Mouse (Mus musculus) thymus, adult 2 months (tissue): ENCODE data around the gene Prr23a3. TPM values are rescaled to one million over a fixed set of nuclear protein-coding genes. Genes with fewer than 3 reads are reported as not detected.

Experiments used
- DNase-seq: peaks from one replicate; pipeline ENCODE4 v3.0.0; 2021
- H3K27ac ChIP-seq: fragments of 200-500 bp; 2 replicates; pipeline ENCODE4 v1.5.1; 2012; ENCODE audit warnings: low read length, control low read depth; ENCODE audit not compliant: control insufficient read depth, insufficient read depth
- H3K27me3 ChIP-seq: fragments of 200-500 bp; 2 replicates; pipeline ENCODE4 v1.6.1; 2012; ENCODE audit warnings: mild to moderate bottlenecking, low read length, moderate library complexity, mixed read lengths; ENCODE audit not compliant: control insufficient read depth, insufficient read depth
- H3K36me3 ChIP-seq: fragments of 200-500 bp; 2 replicates; pipeline ENCODE4 v1.6.1; 2012; ENCODE audit warnings: mild to moderate bottlenecking, low read length, moderate library complexity; ENCODE audit not compliant: control insufficient read depth, insufficient read depth
- H3K4me1 ChIP-seq: fragments of 200-500 bp; replicated peaks from 2 replicates; pipeline ENCODE4 v1.6.1; 2012; ENCODE audit warnings: low read length; ENCODE audit not compliant: control insufficient read depth, insufficient read depth
- H3K4me3 ChIP-seq: fragments of 200-500 bp; 2 replicates; pipeline ENCODE4 v1.5.1; 2012; ENCODE audit warnings: mild to moderate bottlenecking, low read length, control low read depth, moderate library complexity; ENCODE audit not compliant: control insufficient read depth, insufficient read depth
- CTCF ChIP-seq: fragments of 200-500 bp; IDR thresholded peaks from 2 replicates; pipeline ENCODE4 v1.5.1; 2012; ENCODE audit warnings: mild to moderate bottlenecking, control low read depth, low read length, moderate library complexity, borderline replicate concordance; ENCODE audit not compliant: control insufficient read depth, poor library complexity, insufficient read depth; ENCODE audit errors: extremely low read depth
- POLR2A ChIP-seq: fragments of 200-500 bp; IDR thresholded peaks from 2 replicates; pipeline ENCODE4 v1.6.1; 2012; ENCODE audit warnings: mild to moderate bottlenecking, low read length, control low read depth, moderate library complexity; ENCODE audit not compliant: control insufficient read depth, poor library complexity, insufficient read depth; ENCODE audit errors: extremely low read depth
- WGBS: fragments of 180-500 bp; shearing (Covaris S2); methylation state at CpG from one replicate; pipeline ENCODE4 v1.1.7; 2018; 5-methylcytosine and 5-hydroxymethylcytosine counted together
- polyA plus RNA-seq: library from polyadenylated mRNA; depleted of rRNA; stranded (reverse); fragments of >200 nt; gene quantifications from 2 replicates; pipeline ENCODE4 v1.2.3, GENCODE M21; 2012; rRNA removed

Gene Prr23a3
- polyA plus RNA-seq: not detected in 2 replicates

DNA sequence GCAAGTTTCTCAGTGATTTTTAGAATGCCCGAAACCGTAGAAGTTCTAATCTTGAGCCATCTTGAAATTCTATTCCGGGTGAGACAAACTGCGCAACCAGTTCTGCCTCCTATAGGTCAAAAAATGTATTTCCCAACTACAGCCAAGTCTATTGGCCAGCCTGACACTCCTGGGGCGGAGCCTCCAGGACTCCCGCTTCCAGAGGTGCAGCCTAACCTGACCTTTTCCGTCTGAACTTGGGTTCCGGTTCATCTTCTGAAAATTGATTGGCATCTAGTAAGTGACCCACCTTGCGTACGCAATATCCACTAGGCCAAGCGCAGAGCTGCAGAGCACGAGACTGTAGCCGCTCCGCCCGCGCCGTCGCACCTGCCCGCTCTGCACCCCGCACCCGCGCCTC lies at the start of gene Prr23a3:
TSS of gene Prr23a3 (plus strand) at position 197 of the 400 bp plus-strand sequence.
- no peaks in the 10 kb centered on the region for H3K27me3 ChIP-seq
- no peaks in the 10 kb centered on the region for H3K4me1 ChIP-seq
- DNase-seq: no peak
- TF ChIP-seq POLR2A (no peak), CTCF (no peak)
- H3K4me3 ChIP-seq: no peak within 1 kb of the TSS
- 61% methylated on average over 22 of the region's 22 CpGs for WGBS
- H3K27ac ChIP-seq: no peak within 1 kb of the TSS
- H3K36me3 ChIP-seq: no peaks in the 10 kb centered on the region

DNA sequence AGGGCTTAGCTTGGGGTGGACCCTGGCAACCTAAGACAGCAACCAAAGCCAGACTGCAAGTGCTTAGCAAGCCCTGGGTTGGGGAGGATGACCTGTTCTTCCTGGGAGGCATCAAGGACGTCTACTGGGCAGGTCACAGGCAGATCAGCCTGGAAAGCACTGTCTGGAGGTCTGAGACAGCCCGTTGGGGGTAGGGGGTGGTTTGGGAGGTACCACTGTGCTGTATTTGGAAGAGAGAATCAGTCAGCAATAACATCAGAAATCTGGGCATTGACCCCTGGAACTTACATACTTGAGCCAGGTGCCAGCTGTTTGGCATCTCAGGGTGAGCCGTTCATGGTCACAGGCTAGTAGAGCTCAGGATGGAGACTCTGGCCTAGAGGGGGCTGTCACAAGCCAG lies 48.5 kb upstream of the Prr23a3 start:
- no peaks in the 10 kb centered on the region for H3K27me3 ChIP-seq
- no peak for DNase-seq
- H3K27ac ChIP-seq: no peak overlapping the region
- WGBS: 78% methylated on average over 3 of the region's 3 CpGs
- H3K4me1 ChIP-seq: no peaks in the 10 kb centered on the region
- H3K36me3 ChIP-seq: no peaks in the 10 kb centered on the region
- no peak for TF ChIP-seq CTCF
- TF ChIP-seq POLR2A: no peak
- no peak overlapping the region for H3K4me3 ChIP-seq

DNA sequence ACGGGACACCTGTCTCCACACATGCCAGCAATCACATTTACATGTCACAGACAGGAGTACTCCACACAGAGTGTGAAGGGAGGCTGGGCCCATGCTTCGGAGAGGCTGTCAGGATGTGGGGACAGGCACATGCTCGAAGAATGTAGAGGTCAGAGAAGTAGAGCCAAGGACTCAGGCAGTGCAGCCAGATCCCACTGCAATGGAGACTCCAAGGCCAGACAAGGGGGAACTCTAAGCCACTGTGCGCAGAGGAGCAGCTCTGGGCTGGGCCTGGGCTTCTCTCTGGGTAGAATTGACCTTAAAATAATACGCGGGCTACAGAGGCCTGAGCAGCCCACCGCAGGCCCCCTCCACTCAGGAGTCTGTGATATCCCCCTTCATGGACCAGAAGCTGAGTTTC lies 47.0 kb upstream of the Prr23a3 start:
- H3K36me3 ChIP-seq: no peaks in the 10 kb centered on the region
- no peak overlapping the region for H3K4me3 ChIP-seq
- DNase-seq: no peak
- H3K27me3 ChIP-seq: no peaks in the 10 kb centered on the region
- no peak for TF ChIP-seq CTCF
- TF ChIP-seq POLR2A: no peak
- H3K4me1 ChIP-seq: no peaks in the 10 kb centered on the region
- 92% methylated on average over 7 of the region's 7 CpGs for WGBS
- no peak overlapping the region for H3K27ac ChIP-seq

DNA sequence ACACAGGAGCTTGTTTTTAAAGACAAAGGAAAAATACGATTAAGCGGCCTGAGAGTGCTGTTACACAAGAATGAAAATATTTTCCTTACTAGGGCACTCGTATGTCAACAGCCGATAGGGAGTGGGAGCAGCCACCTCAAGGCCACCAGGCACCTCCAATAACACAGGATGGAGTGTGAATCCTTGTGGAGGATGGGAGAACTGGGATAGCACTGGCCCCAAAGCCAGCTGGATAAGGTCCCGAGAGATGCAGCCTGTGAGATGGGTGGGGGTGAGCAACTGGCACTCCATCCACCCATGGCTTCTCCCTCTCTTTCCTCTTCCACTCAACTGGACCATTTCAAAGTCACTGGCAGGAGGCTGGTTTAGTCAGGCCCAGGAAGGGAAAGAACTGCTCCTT lies 45.6 kb upstream of the Prr23a3 start:
- Histone ChIP-seq H3K36me3 (no peaks in the 10 kb centered on the region), H3K27ac (no peak overlapping the region), H3K4me1 (no peaks in the 10 kb centered on the region), H3K27me3 (no peaks in the 10 kb centered on the region), H3K4me3 (no peak overlapping the region)
- 68% methylated on average over 5 of the region's 5 CpGs for WGBS
- TF ChIP-seq CTCF (no peak), POLR2A (no peak)
- DNase-seq: no peak

DNA sequence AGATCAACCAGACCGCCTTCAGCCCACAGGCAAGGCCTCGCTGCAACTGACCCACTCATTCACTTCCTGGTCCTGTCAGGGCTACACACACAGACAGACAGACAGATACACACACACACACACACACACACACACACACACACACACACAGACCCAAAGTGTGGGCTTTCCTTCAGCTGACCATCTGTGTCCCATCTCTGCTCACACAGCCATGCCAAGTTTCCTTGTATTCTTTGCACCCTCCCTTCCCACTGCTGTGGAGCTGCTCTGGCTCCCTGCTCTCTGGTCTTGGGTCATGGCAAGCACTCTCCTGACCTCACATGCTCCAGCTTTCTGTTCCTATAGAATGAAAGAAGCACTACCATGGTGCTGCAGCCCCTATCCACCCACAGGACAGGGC lies 45.1 kb upstream of the Prr23a3 start:
- Histone ChIP-seq H3K4me1 (no peaks in the 10 kb centered on the region), H3K36me3 (no peaks in the 10 kb centered on the region), H3K27ac (no peak overlapping the region), H3K4me3 (no peak overlapping the region), H3K27me3 (no peaks in the 10 kb centered on the region)
- 78% methylated on average over 2 of the region's 2 CpGs for WGBS
- DNase-seq: no peak
- no peak for TF ChIP-seq CTCF
- no peak for TF ChIP-seq POLR2A

DNA sequence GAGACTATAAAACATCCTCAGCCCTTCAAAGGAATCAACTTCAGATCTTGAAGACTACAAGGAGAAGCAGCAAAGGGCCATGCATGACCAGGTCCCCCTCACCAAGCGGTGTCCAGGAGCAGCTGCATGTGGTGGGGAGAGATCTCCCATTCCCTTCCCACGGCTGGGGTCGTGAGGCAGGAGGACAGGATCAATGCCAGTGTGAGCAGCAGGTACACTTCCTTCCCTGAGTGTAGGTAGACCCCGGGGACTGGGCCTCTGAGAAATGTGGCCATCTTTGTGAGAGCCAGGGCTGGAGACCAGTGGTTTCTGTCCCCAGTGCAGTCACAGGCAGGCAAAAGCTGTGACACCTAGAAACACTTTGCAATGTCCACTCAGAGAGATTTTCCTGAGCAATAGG lies 44.1 kb upstream of the Prr23a3 start:
- Histone ChIP-seq H3K36me3 (no peaks in the 10 kb centered on the region), H3K27ac (no peak overlapping the region), H3K4me1 (no peaks in the 10 kb centered on the region), H3K4me3 (no peak overlapping the region), H3K27me3 (no peaks in the 10 kb centered on the region)
- 90% methylated on average over 4 of the region's 4 CpGs for WGBS
- no peak for DNase-seq
- TF ChIP-seq POLR2A (no peak), CTCF (no peak)

DNA sequence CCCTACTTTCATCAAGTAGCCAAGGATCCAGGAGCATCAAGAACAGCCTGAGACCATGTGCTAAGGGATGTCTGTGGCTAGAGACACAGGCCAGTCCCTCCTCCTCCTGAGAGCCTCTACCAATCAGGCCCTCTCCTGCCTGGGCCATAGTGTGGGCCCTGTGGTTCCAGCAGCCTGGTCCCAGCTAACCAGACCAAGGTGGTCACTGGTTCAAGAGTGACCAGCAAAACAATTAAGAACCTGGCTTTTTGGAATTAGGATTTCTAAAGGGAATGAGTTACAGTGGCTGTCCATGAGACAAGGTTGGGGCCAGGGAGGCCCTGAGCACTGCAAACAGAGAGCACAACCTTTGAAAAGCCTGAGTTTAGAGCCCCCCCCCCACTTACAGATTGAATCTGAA lies 43.5 kb upstream of the Prr23a3 start:
- H3K27ac ChIP-seq: no peak overlapping the region
- no peaks in the 10 kb centered on the region for H3K4me1 ChIP-seq
- H3K4me3 ChIP-seq: no peak overlapping the region
- H3K36me3 ChIP-seq: no peaks in the 10 kb centered on the region
- no peak for DNase-seq
- no peaks in the 10 kb centered on the region for H3K27me3 ChIP-seq
- no peak for TF ChIP-seq POLR2A
- no peak for TF ChIP-seq CTCF
